Mouse (Mus musculus) kidney, adult 8-10 months (tissue): ENCODE data around the gene Aox1.
A peak's percentile ranks its signal among the peaks of the same experiment; 100 is the strongest.

ENCODE experiments used
- DNase-seq, 2 experiments: peaks; one replicate each; pipeline ENCODE4 v3.0.0; 2022

Aox1 gene

GRCm38 (mm10) chr1:58112880-58113279 is 83.1 kb downstream of the Aox1 start, which contains the start of gene Aox3:
Aox3 (plus strand) TSS chr1:58113130.
- peak; percentile 43 to 61 for DNase-seq

DNA sequence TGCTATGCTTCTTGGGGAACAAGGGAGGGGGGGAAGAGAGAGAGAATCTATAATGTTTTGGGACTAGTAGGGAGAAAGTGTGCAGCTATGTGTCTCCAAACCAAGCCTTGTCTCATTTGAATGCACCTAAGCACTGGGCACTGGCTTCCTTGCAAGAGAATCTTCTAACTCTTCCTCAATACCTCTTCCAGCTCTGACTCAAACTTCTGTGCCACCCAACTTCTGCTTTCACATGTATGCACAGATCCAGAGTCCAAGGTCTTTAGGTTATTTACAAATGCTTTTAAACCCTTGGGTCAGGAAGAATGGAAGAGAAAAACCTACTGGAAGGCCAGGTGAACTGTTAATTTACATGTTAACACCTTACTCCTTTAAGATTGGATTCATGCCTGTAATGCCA is 83.7 kb downstream of the Aox1 start:
- DNase-seq, result no peak

DNA sequence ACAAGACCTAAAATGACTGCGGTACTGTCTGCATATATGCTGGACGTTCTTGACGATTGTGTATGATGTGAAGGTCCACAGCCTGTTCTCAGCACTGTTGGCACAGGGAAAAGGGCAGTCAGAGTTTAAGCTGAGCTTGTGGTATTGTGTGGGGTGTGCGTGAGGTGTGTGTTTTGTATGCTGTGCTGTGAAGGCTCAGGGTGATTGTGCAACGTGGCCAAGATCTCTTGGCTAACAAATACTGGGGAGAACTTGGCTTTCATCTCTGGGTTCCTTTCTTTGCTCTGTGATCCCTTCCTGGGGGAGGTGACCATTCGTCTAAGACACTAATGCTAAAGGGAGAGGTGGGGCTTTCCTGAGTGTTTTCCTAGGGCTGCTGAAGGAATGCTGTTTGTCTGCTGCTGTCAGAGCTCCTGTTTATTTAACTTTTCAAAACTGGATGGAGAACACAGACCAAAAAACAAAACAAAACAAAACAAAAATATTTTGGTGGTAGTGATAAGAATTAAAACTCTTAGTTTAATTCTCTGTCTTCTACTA is 84.4 kb downstream of the Aox1 start:
- no peak for DNase-seq

DNA sequence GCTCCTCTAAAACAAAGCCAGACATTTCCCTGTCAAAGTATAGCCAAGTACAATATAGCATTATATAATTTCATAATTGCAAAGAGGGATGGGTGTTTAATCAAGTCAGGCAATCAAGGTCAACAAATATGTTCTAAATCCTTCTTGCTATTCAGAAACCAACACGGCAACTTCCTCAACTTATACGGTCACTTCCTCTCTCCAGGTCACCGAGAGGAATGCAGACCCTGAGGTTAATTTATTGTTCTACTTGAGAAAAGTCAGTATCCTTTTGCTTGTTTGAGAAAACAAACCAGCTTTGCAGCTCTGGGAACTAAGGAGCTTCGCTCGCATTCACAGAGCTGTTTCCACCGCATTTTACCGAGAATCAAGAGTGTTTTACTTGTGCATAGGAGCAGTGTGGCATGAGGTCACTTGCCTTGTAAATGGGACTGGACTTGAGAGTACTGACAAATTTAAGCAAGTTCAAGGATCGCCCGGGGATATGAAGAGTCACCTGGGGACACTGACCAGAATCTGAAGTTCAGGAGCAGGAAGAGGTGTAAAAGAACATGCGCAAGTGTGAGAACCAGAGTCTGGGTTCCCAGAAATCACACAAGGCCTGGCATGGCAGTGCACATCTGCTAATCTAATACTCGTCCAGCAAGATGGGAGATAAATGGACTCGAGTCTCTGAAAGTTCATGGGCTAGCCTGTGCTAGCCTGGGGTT is 85.1 kb downstream of the Aox1 start:
- DNase-seq, result no peak

- no peak for DNase-seq
Observed at GRCm38 (mm10) chr1:58118231-58118630, 88.5 kb downstream of the Aox1 start.

DNA sequence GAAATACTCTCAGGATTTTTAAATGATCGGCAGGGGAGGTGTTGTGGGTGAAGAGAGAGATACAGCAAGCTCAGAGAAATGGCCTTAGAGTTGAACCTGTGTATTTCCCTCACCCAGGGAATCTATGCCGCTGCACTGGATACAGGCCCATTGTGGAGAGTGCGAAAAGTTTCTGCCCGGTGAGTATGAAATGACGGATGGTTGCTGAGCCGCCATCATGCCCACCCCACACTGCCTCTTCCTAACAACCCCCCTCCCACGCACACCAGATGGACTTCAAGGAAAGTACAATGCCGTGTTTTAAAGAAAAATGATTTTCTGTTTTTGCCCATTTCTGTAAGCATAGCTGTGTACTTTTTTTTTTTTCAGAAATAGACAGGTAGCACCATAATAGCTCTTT is 95.2 kb downstream of the Aox1 start:
- DNase-seq, result no peak

DNA sequence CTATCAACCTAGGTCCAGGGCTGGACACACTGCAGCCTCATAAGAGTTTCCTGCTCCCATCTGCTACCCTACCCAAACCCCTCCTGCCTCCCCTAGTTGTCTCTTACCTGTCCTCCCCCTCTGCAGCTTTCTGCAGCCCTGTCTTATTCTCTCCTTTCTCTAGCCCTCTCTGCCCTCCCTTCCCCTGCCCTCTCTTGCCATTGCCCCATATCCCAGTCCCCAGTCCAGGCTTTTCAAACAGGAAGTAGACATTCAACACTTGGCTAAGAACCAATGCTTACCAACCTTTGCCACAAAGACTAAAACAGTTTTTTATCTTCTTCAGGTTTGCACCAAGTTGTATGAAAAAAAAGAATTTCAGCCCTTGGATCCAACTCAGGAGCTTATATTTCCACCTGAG is 108.2 kb downstream of the Aox1 start:
- no peak for DNase-seq

DNA sequence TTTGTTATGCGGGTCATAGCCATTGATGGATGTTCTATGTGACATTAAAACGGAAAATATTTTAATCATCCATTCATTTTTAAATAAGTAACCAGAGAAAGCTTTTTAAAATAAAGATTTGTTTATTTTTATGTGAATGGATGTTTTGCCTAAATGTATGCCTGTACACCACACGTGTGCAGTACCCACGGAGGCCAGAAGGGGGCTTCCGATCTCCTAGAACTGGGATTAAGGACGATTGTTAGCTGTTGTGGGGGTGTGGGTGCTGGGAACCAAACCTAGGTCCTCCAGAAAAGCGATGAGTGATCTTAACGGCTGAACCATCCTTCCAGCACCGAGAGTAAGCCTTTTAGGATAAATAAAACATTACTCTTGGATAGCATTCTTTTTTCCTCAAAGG is 109.3 kb downstream of the Aox1 start:
- no peak for DNase-seq

DNA sequence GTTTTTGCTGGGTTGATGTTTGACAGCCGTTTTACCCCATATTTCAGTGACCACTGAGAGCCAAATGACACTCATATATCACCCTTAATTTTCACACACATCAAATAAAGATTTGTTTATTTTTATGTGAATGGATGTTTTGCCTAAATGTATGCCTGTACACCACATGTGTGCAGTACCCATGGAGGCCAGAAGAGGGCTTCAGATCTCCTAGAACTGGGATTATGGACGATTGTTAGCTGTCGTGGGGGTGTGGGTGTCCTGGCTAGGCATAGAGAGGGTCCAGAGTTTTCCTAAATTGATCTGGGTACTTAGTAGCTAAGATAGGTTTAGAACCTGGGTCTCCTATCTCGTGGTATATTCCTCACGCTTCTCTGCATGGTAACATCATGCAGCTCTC is 110.9 kb downstream of the Aox1 start:
- DNase-seq, result no peak

GRCm38 (mm10) chr1:58144384-58145069 is 114.8 kb downstream of the Aox1 start:
- peak in 1 of 2 experiments; percentile 5 for DNase-seq

DNA sequence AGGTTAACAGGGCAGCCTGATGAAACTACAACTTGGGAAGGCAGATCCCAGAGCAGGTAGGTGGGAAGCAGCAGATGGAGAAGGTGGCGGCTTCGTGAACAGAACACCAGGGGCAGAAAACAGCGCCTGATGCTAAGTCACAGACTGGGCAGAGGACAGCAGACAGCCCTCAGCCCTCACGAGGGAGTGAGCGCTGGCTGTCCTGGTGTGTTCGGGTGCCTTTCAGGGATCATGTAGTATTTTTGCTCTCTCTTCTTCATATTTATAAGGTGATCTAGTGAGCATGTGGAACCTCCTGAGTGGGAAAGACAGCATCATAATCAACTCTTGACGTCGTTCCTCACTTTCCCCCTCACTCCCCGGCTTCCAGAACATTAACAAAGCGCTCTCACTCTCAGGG is 116.3 kb downstream of the Aox1 start:
- DNase-seq, result no peak

DNA sequence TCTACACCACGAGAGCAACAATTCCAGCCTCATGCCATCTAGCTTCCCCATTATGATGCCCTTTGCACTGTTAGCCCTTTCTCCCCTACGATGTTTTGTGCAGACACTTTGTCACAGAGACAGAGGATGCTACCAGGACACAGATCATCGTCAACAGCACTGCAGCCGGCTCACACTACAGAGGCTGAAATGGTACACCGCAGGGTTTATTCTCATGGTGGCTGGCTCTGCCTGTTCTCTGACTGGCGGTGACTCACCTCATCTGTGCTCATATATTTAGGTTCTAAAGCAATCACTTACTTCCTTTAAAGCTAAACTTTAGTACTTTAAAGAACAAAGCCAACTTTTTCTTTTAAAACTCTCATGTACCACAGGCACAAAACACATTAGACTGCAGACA is 118.0 kb downstream of the Aox1 start:
- DNase-seq, result no peak

DNA sequence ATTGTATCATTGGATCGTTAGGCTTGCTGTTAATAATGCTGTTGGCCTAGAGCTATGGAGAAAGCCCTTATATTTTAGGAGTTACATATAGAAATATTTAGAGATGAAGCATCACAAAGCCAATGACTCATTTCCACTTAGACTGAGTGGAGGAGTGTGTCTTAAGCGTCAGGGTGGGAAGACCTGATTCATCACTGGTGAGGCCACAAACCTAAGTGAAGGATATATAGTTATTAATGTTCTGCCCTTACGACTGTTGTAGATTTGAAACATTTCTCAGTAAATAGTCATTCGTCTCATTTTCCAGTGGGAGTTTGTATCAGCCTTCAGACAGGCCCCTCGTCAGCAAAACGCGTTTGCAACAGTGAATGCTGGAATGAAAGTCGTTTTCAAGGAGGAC is 122.5 kb downstream of the Aox1 start:
- DNase-seq, result no peak
